Mouse (Mus musculus): ENCODE results near the gene Lmtk2. TPM values are rescaled to one million over a fixed set of nuclear protein-coding genes. Genes with fewer than 3 reads are reported as not detected.

The Lmtk2 gene
- 10 to 100 TPM; 63.6 to 67.2 TPM for total RNA-seq (2023)

GRCm38 (mm10) chr5:144100149-144100935, at the start of gene Lmtk2:
TSS of gene Lmtk2 (plus strand) at chr5:144100436.

GRCm38 (mm10) chr5:144189950-144190583, 89.8 kb downstream of the Lmtk2 start, which contains the start of gene Bhlha15:
TSS of gene Bhlha15 (plus strand) at chr5:144190286.

GRCm38 (mm10) chr5:144223503-144223862, 123.2 kb downstream of the Lmtk2 start, which contains the start of gene Tecpr1:
TSS of gene Tecpr1 (minus strand) at chr5:144223615.

Other genes starting within 250 kb of the Lmtk2 start
- not detected for gene Ankrd61, start 202.8 kb upstream of the Lmtk2 start, total RNA-seq (2023)
- gene Aimp2, start 190.6 kb upstream of the Lmtk2 start, total RNA-seq (2023) = 10 to 100 TPM; 11.3 to 12.9 TPM
- 10 to 100 TPM; 10.9 to 14.4 TPM for gene Pms2, start 190.5 kb upstream of the Lmtk2 start, total RNA-seq (2023)
- gene Gm42421, start 172.3 kb upstream of the Lmtk2 start, total RNA-seq (2023) = under 1 TPM in 1 of 2 experiments, not detected in 1; 0.56 TPM
- gene Rsph10b, start 167.4 kb upstream of the Lmtk2 start, total RNA-seq (2023) = under 1 TPM in 1 of 2 experiments, not detected in 1; 0.13 TPM
- 10 to 100 TPM; 44.6 to 52.1 TPM for gene Ccz1, start 85.6 kb upstream of the Lmtk2 start, total RNA-seq (2023)
- gene Ocm, start 73.8 kb upstream of the Lmtk2 start, total RNA-seq (2023) = not detected
- gene Bhlha15, start 89.8 kb downstream of the Lmtk2 start, total RNA-seq (2023) = 1 to 10 TPM in 1 of 2 experiments, under 1 TPM in 1; 0.66 to 2.0 TPM
- gene Tecpr1, start 123.2 kb downstream of the Lmtk2 start, total RNA-seq (2023) = 10 to 100 TPM; 35.8 to 36.8 TPM
- gene Bri3, start 144.0 kb downstream of the Lmtk2 start, total RNA-seq (2023) = 10 to 100 TPM; 65.0 to 86.7 TPM